8 mouse cellular contexts compared by ENCODE assay signal in the genomic region with DNA sequence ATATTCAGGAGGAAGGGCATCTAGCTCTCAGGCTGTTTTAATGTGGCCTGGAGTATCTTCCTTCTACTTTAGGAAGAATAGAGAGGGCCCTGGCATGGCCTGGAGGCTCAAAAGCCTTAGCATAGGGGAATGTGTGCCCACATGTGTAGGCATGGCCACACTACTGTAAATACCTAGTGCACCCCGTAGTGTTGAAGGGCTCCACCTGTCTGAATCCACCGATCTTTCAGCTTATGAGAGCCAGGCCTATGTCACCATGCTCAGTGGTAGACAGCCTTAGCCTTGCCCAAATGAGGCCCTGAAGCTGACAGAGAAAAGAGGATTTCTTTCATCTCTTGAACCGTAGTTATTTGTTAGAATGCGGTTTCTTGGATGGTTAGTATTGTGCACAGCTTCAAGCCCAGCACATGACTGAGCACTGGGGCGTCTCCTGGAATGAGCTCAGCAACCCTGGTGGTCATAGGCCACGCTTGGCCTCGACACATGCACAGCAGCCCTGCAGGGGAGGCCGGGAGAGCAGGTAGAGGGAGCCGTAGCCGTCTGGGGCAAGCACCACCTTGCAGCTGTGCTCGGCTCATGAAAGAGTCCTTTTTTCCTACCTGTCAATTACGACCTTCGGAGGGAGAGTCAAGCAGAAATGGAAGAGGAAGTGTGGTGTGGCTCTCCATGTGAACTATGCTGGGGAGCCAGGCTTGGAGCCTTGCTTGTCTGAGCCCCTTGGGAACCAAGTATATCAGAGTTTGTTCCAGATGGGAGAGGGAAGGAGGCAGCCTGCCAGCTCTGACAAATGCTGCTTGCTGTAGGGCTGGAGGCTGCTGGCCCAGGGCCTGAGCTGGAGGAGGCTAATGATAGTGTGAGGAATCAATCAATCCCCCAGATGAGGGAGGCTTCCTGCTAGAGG. TPM values are rescaled to one million over a fixed set of nuclear protein-coding genes. Genes with fewer than 3 reads are reported as not detected.
DNase-seq lines count a peak whose midpoint lies in the region; ATAC-seq and TF ChIP-seq lines count a peak whose summit lies in the region.

No protein-coding gene starts in this region.

- H3K4me2 ChIP-seq in embryonic facial prominence, embryonic 12.5 days (replicated peaks): no peak overlapping the region
- H3K4me2 ChIP-seq in midbrain, embryonic 13.5 days (replicated peaks): no peak overlapping the region

- H3K4me3 ChIP-seq in embryonic facial prominence, embryonic 12.5 days: no peak overlapping the region
- H3K4me3 ChIP-seq in kidney, adult 2 months (ENCODE audit: insufficient read depth, low read depth, low read length): no peak overlapping the region
- no peak overlapping the region for H3K4me3 ChIP-seq in midbrain, embryonic 13.5 days (replicated peaks)

- intact Hi-C loops in left cerebral cortex, postnatal 25 days (cut with DNase I): no loop called here

- peak overlapping the region; percentile 70 for H3K27ac ChIP-seq in embryonic facial prominence, embryonic 12.5 days
- peak overlapping the region; percentile 30; the same call in 1 of the 2 replicates for H3K27ac ChIP-seq in kidney, adult 2 months (ENCODE audit: insufficient read depth, low read depth, low read length)
- peak overlapping the region; percentile 60 for H3K27ac ChIP-seq in midbrain, embryonic 13.5 days

- H3K36me3 ChIP-seq in embryonic facial prominence, embryonic 12.5 days: no peaks in the 10 kb centered on the region
- no peaks in the 10 kb centered on the region for H3K36me3 ChIP-seq in kidney, adult 2 months (ENCODE audit: control insufficient read depth, insufficient read depth, low read length)
- H3K36me3 ChIP-seq in midbrain, embryonic 13.5 days: peaks cover 7% of the 10 kb centered on the region; the same call in 1 of the 2 replicates

- 38% methylated on average over 13 of the region's 13 CpGs for WGBS in embryonic facial prominence, embryonic 12.5 days
- 49% methylated on average over 13 of the region's 13 CpGs for WGBS in kidney, adult 2 months
- 65% methylated on average over 13 of the region's 13 CpGs for WGBS in midbrain, embryonic 13.5 days

- peaks cover 33% of the 10 kb centered on the region for H3K4me1 ChIP-seq in embryonic facial prominence, embryonic 12.5 days
- H3K4me1 ChIP-seq in kidney, adult 2 months (ENCODE audit: control insufficient read depth, insufficient read depth, low read length): peaks cover 4% of the 10 kb centered on the region; the same call in 1 of the 2 replicates
- H3K4me1 ChIP-seq in midbrain, embryonic 13.5 days (replicated peaks): peaks cover 18% of the 10 kb centered on the region

- ATAC-seq in embryonic facial prominence, embryonic 12.5 days (ENCODE audit: insufficient number of reproducible peaks, insufficient read depth, low FRiP score, low TSS enrichment): peak; percentile 58
- peak; percentile 78 for ATAC-seq in midbrain, embryonic 13.5 days

- H3K9me3 ChIP-seq in embryonic facial prominence, embryonic 12.5 days: no peaks in the 10 kb centered on the region
- H3K9me3 ChIP-seq in midbrain, embryonic 13.5 days: no peaks in the 10 kb centered on the region

- TF ChIP-seq POLR2A in kidney, adult 2 months (IDR thresholded peaks at IDR 0.05; ENCODE audit: low read depth, low read length): no peak

- H3K9ac ChIP-seq in embryonic facial prominence, embryonic 12.5 days: no peak overlapping the region
- H3K9ac ChIP-seq in midbrain, embryonic 13.5 days (replicated peaks): no peak overlapping the region

- TF ChIP-seq CTCF in kidney, adult 2 months (conservative IDR thresholded peaks at IDR 0.05; ENCODE audit: insufficient read depth, insufficient read length, low read depth, low read length): no peak

- no peaks in the 10 kb centered on the region for H3K27me3 ChIP-seq in embryonic facial prominence, embryonic 12.5 days
- no peaks in the 10 kb centered on the region for H3K27me3 ChIP-seq in kidney, adult 2 months (replicated peaks; ENCODE audit: control insufficient read depth, insufficient read depth, low read length)
- H3K27me3 ChIP-seq in midbrain, embryonic 13.5 days: no peaks in the 10 kb centered on the region

- peak; percentile 31 for DNase-seq in cerebellum, adult 11-12 months
- DNase-seq in cerebellum, adult 11 months: no peak
- DNase-seq in heart, adult 9 months (ENCODE audit: low spot score in 2 of 2): peak; percentile 94
- peak; percentile 82 for DNase-seq in kidney, adult 2 months
- DNase-seq in left cerebral cortex, postnatal 25 days (ENCODE audit: low spot score in 2 of 2): peak; percentile 84 to 94
- DNase-seq in telencephalon, adult 2 months (ENCODE audit: low read depth, low spot score): peak; percentile 91

RNA-seq across cellular contexts. Expression of gene St6gal1, which starts 15.8 kb away (rescaled TPM):
- polyA plus RNA-seq in embryonic facial prominence, embryonic 12.5 days (2016; fragmentation: Nextera tagmentation; extraction: Ambion mirVana): 29.6 and 31.7 TPM in 2 replicates
- 9.1 and 10.1 TPM in 2 replicates for polyA plus RNA-seq in kidney, adult 2 months (2012; rRNA removed)
- total RNA-seq in left cerebral cortex, postnatal 25 days (2021): 10 to 100 TPM; 13.1 to 13.5 TPM
- 43.1 and 44.5 TPM in 2 replicates for polyA plus RNA-seq in midbrain, embryonic 13.5 days (2015; fragmentation: Nextera tagmentation; extraction: Ambion mirVana)
